Mouse (Mus musculus): ENCODE data around the gene Phip.

The Phip gene

DNA sequence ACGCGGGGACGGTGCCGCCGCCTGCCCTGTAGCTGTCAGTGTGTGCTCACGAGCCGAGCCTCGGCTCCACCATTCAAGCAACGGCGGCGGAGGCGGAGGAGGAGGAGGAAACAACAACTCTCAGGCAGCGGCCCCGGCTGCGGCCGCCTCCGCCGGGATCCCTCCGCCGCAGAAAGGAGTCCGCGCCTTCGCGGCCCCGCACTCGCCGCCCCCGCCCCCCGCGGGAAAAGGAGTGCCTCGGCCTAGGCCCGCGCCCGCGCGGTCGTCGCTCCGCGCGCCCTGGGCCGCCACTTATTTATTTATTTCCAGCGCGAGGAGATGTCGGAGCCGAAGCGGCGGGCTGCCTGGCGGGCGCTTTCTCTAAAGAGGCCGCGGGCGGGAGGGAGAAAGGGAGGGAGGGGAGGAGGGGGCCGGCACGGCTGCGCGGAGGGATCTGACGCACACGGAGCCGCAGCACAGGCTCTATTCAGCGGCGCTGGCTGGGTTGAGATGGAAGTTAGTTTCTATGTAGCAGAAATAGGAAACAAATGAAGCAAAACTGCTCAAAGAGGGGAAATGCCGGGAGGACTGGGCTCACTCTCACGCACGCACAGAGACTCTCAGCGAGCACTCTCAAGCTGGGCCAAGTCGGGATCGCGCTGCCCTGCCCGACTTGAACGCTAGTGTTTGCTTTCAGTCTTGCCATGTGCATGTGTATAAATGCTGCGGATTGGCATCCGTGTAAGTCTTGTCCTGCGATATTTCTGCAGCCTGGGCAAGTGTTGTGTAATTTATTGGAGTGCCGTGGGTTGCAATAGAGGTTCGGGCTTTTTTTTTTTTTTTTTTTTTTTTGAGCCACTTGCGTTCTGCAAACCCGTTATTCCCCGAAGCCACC, at the start of gene Phip:
TSS of gene Phip (minus strand) at position 175 of the 874 bp plus-strand sequence.
- peak; percentile 96 for DNase-seq

DNA sequence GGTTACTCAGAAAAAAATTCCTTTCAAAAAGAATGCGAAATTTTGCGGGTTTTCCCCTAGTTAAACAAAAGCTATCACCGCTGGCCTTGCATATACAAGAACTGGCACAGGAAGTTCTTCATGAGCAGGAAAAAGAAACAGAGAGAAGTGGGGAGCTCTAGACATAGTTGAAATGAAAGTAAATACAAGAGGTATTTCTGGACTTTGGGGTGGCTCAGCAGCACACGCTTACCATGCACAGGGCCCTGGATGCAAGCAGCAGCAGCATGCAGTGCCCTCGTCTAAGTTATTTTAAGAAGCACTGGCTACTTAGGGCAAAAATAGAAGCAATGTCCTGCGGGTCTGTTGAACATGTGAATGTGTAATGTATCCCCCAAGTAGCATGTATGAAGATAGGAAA, 48.4 kb upstream of the Phip start:
- no peak for DNase-seq

DNA sequence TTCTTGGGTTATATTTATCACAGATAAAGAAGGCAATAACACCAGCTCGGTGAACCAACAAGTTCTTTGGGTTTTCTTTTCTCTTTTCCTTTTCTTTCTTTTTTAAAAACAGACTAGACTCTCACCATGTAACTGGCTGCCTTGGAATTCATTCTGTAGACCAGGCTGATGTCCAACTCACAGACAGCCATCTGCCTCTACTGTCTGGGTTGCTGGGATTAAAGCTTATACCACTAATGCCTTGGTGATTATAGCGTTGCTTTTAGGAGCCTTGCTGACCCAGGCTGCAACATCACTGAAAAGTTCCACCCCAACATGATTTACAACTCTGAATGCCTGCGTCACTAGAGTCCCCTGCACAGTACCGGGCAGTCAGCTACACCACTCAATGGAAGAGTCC, 39.2 kb upstream of the Phip start:
- DNase-seq = no peak

GRCm38 (mm10) chr9:83008306-83008705, 33.0 kb upstream of the Phip start:
- DNase-seq = no peak

GRCm38 (mm10) chr9:83001342-83001741, 26.0 kb upstream of the Phip start:
- DNase-seq = no peak

- DNase-seq = no peak
Observed at GRCm38 (mm10) chr9:82997765-82998500, 22.6 kb upstream of the Phip start.

- DNase-seq = peak; percentile 39 to 52
Observed at GRCm38 (mm10) chr9:82976936-82977335, 1.6 kb upstream of the Phip start.

DNA sequence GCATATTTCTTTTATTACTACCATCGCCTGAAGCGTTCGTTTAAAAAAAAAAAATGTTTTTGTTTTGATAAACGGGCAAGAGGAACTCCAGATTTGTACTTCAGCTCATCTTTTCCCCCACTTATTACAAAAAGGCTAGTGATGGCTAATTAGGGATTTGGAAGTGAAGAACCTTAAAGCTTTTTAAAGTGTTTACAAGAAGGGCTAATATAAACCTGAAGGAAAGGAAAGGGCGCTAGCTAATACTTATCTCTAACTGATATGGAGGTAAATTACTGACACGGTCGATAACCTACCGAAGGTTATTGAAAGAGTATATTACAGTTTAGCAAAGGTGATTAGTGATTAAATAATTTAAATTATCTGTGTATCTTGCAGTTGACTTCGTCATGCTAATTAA, 903 bp upstream of the Phip start:
- DNase-seq = no peak

DNA sequence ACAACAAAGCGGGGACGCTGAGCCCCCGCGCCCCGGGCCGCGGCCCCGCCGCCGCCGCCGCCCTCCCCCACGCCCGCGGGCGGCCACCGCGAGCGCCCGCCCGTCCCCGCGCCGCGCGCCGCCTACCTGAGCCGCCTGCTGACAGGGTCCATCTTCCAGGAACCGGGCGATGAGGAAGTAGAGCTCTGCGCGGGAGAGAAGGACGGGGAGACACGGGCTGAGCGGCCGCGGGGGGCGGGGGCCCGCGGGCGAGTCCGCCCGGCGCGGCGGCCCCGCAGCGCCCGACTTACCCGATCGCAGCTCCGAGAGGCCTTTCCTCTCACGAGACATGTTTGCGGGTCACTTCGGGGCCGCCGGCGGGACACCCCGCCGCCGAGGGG, 364 bp downstream of the Phip start:
- peak in 1 of 2 experiments; percentile 55 for DNase-seq

DNA sequence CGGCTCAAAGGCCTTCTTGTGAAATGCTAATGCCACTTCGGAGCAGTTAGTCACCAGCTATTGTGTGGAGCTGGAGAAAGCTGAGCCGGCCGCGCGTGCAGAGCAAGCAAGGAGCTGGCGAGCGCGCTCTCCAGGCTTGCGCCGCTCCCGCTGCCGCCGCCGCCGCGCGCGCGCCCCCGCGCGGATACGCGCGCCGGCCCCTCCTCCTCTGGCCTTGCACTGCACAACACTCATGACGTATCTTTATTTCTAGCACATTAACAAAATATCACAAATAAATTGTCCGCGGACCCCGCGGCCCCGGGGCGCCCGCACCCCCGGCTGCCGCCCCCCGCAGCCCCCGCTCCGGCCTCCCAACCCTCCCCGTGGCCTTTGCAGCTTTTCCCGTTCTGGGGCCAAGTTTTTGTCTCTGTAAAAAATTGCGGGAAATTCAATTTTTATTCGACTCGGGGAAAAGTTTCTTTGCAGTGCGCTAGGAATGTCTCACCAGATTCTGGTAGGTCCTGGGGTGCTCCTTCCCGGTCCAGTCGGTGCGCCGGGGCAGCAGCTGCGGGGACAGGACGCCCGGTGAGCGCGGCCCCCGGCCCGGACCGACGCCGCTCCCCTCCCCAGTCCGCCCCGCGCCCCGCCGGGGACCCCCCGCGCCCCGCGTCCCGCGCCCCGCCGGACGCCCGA, 992 bp downstream of the Phip start:
- peak; percentile 81 to 84 for DNase-seq

DNA sequence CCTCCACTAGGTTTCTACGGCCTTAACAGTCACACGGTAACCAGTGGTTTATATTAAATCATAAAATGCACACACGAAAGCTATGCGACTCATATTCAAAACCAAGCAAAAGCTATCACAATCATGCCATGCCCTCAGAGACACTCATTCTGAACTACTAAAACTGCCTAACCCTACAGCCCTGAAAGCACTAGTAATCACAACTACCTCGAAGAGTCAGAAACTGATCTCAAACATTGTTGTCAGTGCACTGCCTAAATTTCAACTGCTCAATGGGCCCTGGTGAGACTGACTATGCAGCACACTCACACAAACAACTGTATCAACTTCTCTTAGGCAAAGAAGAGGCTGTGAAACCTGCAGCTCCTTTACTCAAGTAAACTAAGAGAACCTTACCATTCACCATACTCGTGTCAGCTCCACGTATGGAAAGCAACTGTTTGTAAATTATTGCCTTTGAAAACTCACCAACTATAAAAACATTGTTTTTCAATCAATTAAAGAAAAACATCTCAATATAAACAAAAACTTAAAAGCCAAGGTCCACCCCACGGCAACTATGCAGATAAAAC, 1.9 kb downstream of the Phip start:
- DNase-seq = peak in 1 of 2 experiments; percentile 18

DNA sequence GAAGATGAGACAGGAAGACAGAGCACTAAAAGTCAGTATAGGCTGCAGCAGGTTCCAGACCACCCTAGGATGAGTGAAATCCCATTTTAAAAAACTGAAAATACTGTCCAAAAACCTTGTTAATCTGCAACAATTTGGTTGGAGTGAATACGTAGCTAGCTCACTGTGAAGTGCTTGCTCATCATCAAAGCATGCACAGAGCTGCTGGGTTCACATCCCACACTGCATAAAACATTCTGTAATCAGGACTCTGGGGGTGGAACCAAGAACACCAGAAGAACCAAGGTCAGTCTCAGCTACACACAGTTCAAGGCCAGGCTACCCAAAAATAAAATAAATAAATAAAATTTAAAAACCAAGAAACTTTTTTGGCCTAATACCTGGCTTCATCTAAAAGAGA, 3.9 kb downstream of the Phip start:
- no peak for DNase-seq

- DNase-seq = no peak
Observed at GRCm38 (mm10) chr9:82967076-82967621, 8.2 kb downstream of the Phip start.

GRCm38 (mm10) chr9:82963981-82964380, 11.3 kb downstream of the Phip start:
- no peak for DNase-seq

DNA sequence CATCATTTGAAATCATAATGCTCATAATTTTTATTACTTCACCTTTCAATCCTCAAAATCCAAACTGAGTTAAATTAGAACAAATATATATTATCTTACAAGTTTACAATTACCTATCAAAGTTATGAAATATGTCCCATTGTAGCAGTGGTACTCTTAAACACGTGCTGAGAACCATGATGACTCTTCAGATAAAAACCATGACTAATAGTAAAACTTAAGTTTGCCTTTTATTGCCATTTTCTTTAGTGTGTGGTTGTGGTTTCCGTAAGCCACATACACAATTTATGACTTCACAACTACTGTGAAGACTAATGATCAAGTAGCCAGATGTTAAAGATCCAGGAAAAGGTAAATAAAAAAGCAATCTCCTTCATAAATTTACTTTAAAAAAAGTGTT, 14.0 kb downstream of the Phip start:
- no peak for DNase-seq

GRCm38 (mm10) chr9:82955267-82955666, 20.0 kb downstream of the Phip start:
- no peak for DNase-seq

- no peak for DNase-seq
Observed at GRCm38 (mm10) chr9:82952330-82952729, 23.0 kb downstream of the Phip start.

GRCm38 (mm10) chr9:82951435-82952004, 23.8 kb downstream of the Phip start:
- no peak for DNase-seq

DNA sequence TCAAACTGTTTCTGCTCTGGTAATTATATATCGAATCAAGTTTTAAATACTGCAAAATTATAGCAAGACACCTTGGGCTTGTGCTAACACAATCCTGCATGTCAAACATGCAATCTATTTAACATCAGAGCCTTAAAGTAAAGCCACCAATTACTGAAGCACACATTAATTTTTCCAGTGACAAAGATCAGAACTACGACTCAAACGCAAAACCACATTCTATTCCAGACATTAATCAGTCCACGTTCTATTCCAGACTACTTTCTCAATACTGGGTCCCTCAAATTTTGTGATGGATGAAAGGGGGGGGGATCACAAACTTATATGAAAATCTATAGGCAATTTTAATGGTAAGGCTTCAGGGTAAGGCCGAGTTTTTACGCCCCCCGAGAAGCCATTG, 68.1 kb downstream of the Phip start:
- DNase-seq = no peak

GRCm38 (mm10) chr9:82888645-82889044, 86.7 kb downstream of the Phip start:
- DNase-seq = no peak

DNA sequence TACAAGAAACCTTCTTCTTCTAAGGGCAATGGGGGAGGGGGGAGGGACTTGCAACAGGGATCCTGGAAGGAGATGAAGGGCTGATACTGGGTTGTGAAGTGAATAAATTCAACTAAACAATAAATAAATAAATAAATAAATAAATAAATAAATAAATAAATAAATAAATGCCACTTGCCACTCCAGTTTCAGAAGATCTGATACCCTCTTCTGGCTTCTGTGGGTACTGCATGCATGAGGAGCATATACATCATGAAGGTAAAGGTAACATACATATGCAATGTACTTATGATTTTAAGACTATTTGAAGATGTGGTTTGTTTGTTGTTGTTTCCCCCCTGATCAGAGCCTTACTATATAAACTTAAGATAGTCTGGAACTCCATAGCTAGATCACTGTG, 91.1 kb downstream of the Phip start:
- DNase-seq = no peak

GRCm38 (mm10) chr9:82877078-82877477, 98.2 kb downstream of the Phip start:
- no peak for DNase-seq

DNA sequence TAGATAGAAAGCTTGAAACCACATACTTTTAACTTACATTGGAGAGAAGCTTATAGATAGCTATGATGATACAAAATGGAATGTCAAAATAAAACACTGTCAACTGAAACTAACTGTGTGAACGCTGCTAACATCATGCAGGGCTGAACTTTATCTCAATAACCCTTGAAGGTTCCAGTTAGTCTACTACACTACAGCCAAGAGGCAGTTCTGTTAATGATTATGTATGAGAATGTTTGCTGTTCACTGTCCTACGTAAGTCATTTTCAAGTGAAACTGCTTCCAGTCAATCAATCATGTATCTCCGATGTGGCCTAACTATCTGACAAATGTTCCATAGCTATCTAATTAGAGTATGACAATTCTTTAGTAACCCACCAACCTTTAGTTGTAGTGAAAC, 107.6 kb downstream of the Phip start:
- no peak for DNase-seq

Data from cerebellum, postnatal 36 days (tissue).